Mouse (Mus musculus): ENCODE data around the gene Myo9b.

- TF ChIP-seq POLR2A (IDR thresholded peaks at IDR 0.05; ENCODE audit: extremely low read depth, insufficient read depth, low read length): no peak
- TF ChIP-seq CTCF (IDR thresholded peaks at IDR 0.05; ENCODE audit: low read depth, low read length): no peak
Observed at GRCm38 (mm10) chr8:71376423-71377030, 104.0 kb downstream of the Myo9b start.
